In the genomic region with DNA sequence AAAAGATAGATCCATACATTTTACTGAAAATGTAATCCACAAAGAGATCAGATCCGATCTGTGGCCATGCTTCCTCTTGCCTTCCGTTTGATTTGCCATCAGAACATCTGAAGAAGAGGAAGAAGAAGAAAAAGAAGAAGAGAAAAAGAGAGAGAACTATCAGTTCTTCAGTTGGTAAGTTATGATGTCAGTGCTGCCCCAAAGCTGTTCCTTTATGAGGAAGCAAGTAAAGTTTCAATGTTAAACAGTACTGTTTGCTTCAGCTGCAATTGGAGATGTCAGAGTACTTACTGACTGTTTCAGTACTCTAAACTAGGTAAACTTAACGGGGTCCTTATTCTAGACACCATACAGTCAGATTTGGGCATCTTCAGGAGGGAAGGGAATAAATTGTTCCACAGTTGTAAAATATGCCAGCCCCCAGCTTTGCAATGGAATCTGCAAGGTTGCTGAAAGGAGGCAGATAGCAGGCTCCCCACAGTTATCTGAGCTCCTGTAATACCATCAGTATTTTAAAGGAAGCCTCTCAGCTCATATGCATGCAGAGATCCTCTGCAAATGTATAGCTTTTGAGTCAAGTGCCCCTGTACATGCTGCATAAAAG, we compare ENCODE assay signal across 9 mouse cellular contexts. TPM values are rescaled to one million over a fixed set of nuclear protein-coding genes. Genes with fewer than 3 reads are reported as not detected.
DNase-seq lines count a peak whose midpoint lies in the region; ATAC-seq and TF ChIP-seq lines count a peak whose summit lies in the region.
"Had no signal": no experiment of that assay in that cellular context is flagged by ENCODE, and none has a peak within 500 bp of the region (broad histone marks: within the 10 kb centered on the region; RNA-seq: fewer than 3 reads in every experiment).

No protein-coding gene starts in this region.

- peak; percentile 21 for ATAC-seq in common myeloid progenitor, adult 5-6 weeks (replicated peaks; ENCODE audit: low read depth, poor library complexity, severe bottlenecking)
- peak; percentile 55 for ATAC-seq in granulocyte monocyte progenitor cell, adult 5-6 weeks (replicated peaks; ENCODE audit: poor library complexity, severe bottlenecking)
- ATAC-seq in monocyte, adult 5-6 weeks (replicated peaks; ENCODE audit: insufficient number of reproducible peaks, low FRiP score, low TSS enrichment, poor library complexity, severe bottlenecking), result no peak

- no peak overlapping the region for H3ac ChIP-seq in myocyte (ENCODE audit: control insufficient read depth, insufficient read length)

- H3K79me2 ChIP-seq in myocyte (ENCODE audit: control insufficient read depth, insufficient read depth), result no peaks in the 10 kb centered on the region

- H3K27me3 ChIP-seq in myocyte (ENCODE audit: control insufficient read depth, insufficient read depth, insufficient read length), result no peaks in the 10 kb centered on the region
- H3K27me3 ChIP-seq: limb, embryonic 15.5 days had no signal

- intact Hi-C loops in left cerebral cortex, postnatal 14 days (cut with DNase I), result loop anchor here (5.0 to 10.0 kb wide), 2 partner anchors 160 to 542 kb away; a partner anchor contains a TSS
- intact Hi-C loops in left cerebral cortex, postnatal 4 days (cut with DNase I), result loop anchor here (10.0 kb wide), 3 partner anchors 162 to 668 kb away; a partner anchor contains a TSS

- H3K36me3 ChIP-seq in myocyte (ENCODE audit: control insufficient read depth, insufficient read depth), result no peaks in the 10 kb centered on the region
- H3K36me3 ChIP-seq: limb, embryonic 15.5 days had no signal

- H3K4me2 ChIP-seq in myocyte (ENCODE audit: low read depth), result peak overlapping the region; percentile 81

- no peak for TF ChIP-seq POLR2A in myocyte (IDR thresholded peaks at IDR 0.05; ENCODE audit: insufficient read length, low read depth)

- H3K4me3 ChIP-seq in myocyte, result peak overlapping the region; percentile 51

- DNase-seq in left cerebral cortex, postnatal 14 days (ENCODE audit: low spot score in 2 of 2), result peak; percentile 9 to 28
- DNase-seq in left cerebral cortex, postnatal 4 days, result no peak
- DNase-seq in thymus, postnatal 25 days, result no peak
- DNase-seq in kidney, postnatal 10 days, result no peak

TF ChIP-seq in myocyte, 11 proteins besides CTCF, POLR2A, EP300 and RAD21:
- TF ChIP-seq SRF (IDR thresholded peaks at IDR 0.05; ENCODE audit: control insufficient read depth, insufficient read length, low read depth) (no peak), REST (IDR thresholded peaks at IDR 0.05; ENCODE audit: insufficient read depth, insufficient read length) (no peak), MYOD1 (IDR thresholded peaks at IDR 0.05; ENCODE audit: control insufficient read depth in 1 of 3, insufficient read length in 2 of 3, low read depth in 2 of 3) (no peak), E2F4 (IDR thresholded peaks at IDR 0.05; ENCODE audit: insufficient read depth) (no peak), USF1 (IDR thresholded peaks at IDR 0.05; ENCODE audit: low read depth) (no peak), TCF12 (IDR thresholded peaks at IDR 0.05; ENCODE audit: insufficient read depth, poor library complexity, severe bottlenecking) (no peak), TCF3 (IDR thresholded peaks at IDR 0.05; ENCODE audit: insufficient read length, low read depth) (no peak), MAX (IDR thresholded peaks at IDR 0.05; ENCODE audit: low read depth) (no peak), CEBPB (IDR thresholded peaks at IDR 0.05; ENCODE audit: insufficient read depth, poor library complexity, severe bottlenecking) (no peak), MYOG (IDR thresholded peaks at IDR 0.05; ENCODE audit: control insufficient read depth in 1 of 3, insufficient read depth in 1 of 3, insufficient read length in 2 of 3, low read depth in 2 of 3) (no peak), POLR2AphosphoS2 (IDR thresholded peaks at IDR 0.05; ENCODE audit: insufficient read length, low read depth) (no peak)

RNA-seq across cellular contexts. Expression of a gene that starts 2.7 kb away (rescaled TPM):
- total RNA-seq in left cerebral cortex, postnatal 14 days (2021), result 10 to 100 TPM; 51.5 to 55.8 TPM
- total RNA-seq in left cerebral cortex, postnatal 4 days (2021), result 100 to 1,000 TPM; 122 to 129 TPM
- total RNA-seq in common myeloid progenitor, adult 5-6 weeks (2017), result 0.05 TPM in 1 of 2 replicates, not detected in the other
- total RNA-seq in granulocyte monocyte progenitor cell, adult 5-6 weeks (2014; fragmentation: Nextera tagmentation), result not detected in 2 replicates
- 1.2 and 2.5 TPM in 2 replicates for total RNA-seq in granulocyte monocyte progenitor cell, adult 5-6 weeks (2017)
- 1.5 TPM for polyA plus RNA-seq in myocyte (2012; fragmentation: generic; extraction: Trizol)
- not detected in 3 replicates for total RNA-seq in monocyte, adult 5-6 weeks (2017)

RNA-seq across cellular contexts. Expression of a gene that starts 34.2 kb away (rescaled TPM):
- total RNA-seq in left cerebral cortex, postnatal 14 days (2021), result 10 to 100 TPM; 40.5 to 40.6 TPM
- 10 to 100 TPM; 56.7 to 62.7 TPM for total RNA-seq in left cerebral cortex, postnatal 4 days (2021)
- total RNA-seq in common myeloid progenitor, adult 5-6 weeks (2017), result 64.0 and 67.7 TPM in 2 replicates
- 55.4 and 67.5 TPM in 2 replicates for total RNA-seq in granulocyte monocyte progenitor cell, adult 5-6 weeks (2014; fragmentation: Nextera tagmentation)
- 87.8 and 102 TPM in 2 replicates for total RNA-seq in granulocyte monocyte progenitor cell, adult 5-6 weeks (2017)
- 50.4 TPM for polyA plus RNA-seq in myocyte (2012; fragmentation: generic; extraction: Trizol)
- total RNA-seq in monocyte, adult 5-6 weeks (2017), result 64.0 to 80.9 TPM (median 67.1 TPM) in 3 replicates

Comparison
In these comparisons a context has a peak if more than half of its experiments do, and no peak if none do; other contexts are left out.
1. DNase-seq: peak in left cerebral cortex, postnatal 14 days (2 of 2); none in left cerebral cortex, postnatal 4 days (single experiment), thymus, postnatal 25 days (single experiment) and kidney, postnatal 10 days (single experiment).
2. RNA of a gene that starts 2.7 kb away (total RNA-seq): 122 to 129 TPM in left cerebral cortex, postnatal 4 days and 51.5 to 55.8 TPM in left cerebral cortex, postnatal 14 days; 1.2 to 2.5 TPM in granulocyte monocyte progenitor cell, adult 5-6 weeks, 0.05 TPM in common myeloid progenitor, adult 5-6 weeks and not detected in monocyte, adult 5-6 weeks; every median in the first group is over 10 times any median in the second.